Mouse (Mus musculus): ENCODE results near the gene Bcar3. TPM values are rescaled to one million over a fixed set of nuclear protein-coding genes. Genes with fewer than 3 reads are reported as not detected.
"Not testable (repeated sequence)": the region's sequence is repeated elsewhere in the genome, so short reads cannot be mapped to it uniquely, and the experiment has no call there.

The Bcar3 gene
- 10 to 100 TPM in 1 of 2 experiments, 1 to 10 TPM in 1; 9.3 to 10.0 TPM for total RNA-seq (2021)

GRCm38 (mm10) chr3:122293954-122294850 lies at the start of gene Bcar3:
Gene Bcar3 (plus strand): TSS chr3:122294136.
- intact Hi-C loops (cut with DNase I), result loop anchor here (5.0 kb wide), 1 partner anchor 47 kb away; the partner anchor contains the start of gene Gclm
- DNase-seq, result peak; percentile 93 to 95

DNA sequence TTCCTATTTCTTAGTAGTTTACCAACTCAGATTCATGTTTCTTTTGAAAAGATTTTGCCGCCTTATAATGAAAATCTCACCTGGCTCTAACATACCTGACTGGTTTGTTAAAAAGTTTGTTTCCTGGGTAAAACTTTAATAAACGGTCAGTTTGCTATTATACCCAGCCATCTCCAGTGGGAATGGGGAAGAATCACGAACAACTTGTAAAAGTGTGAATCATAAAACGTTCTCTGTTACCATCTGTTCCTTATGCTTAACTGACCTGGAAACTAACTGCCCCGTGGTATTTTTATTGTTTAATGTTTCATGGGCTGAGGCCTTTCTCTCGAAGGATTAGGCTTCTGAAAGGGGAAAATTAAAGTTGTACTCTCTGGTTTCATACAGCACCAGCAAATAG lies 49.2 kb upstream of the Bcar3 start:
- intact Hi-C loops (cut with DNase I), result loop anchor here (5.0 kb wide), 2 partner anchors 48 to 77 kb away; partner anchors contain the start of gene Bcar3

GRCm38 (mm10) chr3:122245215-122245877 lies 48.6 kb upstream of the Bcar3 start, which contains the start of gene Gclm:
Gene Gclm (plus strand): TSS chr3:122245557.
- DNase-seq, result peak; percentile 93 to 95
- intact Hi-C loops (cut with DNase I), result loop anchor here (5.0 kb wide), 2 partner anchors 47 to 78 kb away; partner anchors contain the start of gene Bcar3

More for the DNA sequence above, 49.2 kb upstream of the Bcar3 start:
- no peak for DNase-seq

DNA sequence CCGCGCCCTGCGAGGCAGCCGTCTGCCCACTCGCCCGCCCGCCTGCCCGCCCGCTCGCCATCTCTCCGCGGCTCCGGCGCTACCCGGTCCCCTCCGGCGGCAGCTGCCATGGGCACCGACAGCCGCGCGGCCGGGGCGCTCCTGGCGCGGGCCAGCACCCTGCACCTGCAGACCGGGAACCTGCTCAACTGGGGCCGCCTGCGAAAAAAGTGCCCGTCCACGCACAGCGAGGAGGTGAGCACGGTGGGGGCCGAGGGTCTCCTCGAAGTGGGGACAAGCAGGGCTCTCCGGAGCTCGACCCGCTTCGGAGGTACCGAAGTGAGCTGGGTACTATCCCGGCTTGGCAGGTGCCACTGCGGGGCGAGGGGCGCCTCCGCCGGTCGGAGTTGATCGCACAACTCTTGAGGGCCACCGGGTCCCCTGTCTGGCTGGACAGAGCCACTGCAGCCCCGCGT lies 48.0 kb upstream of the Bcar3 start:
- DNase-seq, result peak; percentile 69 to 74
- intact Hi-C loops (cut with DNase I), result loop anchor here (2.0 to 5.0 kb wide), 3 partner anchors 27 to 79 kb away; partner anchors contain the start of gene Bcar3

GRCm38 (mm10) chr3:122246406-122246805 lies 47.5 kb upstream of the Bcar3 start:
- intact Hi-C loops (cut with DNase I), result loop anchor here (2.0 to 5.0 kb wide), 3 partner anchors 26 to 79 kb away; partner anchors contain the start of gene Bcar3
- no peak for DNase-seq

DNA sequence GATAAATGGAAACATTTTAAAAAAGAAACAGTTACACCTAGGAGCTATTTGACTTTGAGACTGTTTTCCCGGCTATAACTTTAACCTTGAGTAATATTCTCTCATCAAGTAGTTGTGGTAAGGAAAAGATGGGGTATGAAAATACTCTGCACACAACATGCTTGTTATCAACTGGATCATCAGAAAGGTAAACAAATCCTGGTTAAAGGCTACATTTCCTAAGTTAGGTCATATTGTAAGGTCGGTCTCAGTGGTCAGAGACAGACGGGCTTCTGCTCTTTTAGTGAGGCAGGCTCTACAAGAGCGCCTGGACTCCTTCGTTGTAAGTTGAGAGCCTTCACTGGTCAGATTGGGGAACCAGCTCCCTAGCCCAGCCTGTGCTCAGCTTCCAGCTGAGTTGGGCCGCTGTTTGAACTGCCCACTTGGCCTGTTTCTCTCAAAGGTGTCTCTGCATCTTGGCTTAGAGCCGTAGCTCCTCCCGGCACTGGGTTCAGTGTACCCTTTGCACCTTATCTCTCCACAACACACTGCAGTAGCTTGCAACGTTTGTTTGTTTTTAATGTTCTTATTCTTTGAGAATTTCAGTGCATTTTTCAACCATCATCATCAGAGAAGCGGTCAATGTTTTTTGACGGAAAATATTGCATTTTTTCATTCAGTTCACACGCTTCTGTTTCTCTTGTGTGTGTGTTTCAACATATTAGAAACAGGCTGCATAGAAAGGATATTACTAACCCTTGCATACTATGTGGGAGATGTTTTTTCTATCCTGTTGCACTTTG lies 46.8 kb upstream of the Bcar3 start:
- intact Hi-C loops (cut with DNase I), result loop anchor here (2.0 to 5.0 kb wide), 3 partner anchors 26 to 80 kb away; partner anchors contain the start of gene Bcar3
- no peak for DNase-seq

DNA sequence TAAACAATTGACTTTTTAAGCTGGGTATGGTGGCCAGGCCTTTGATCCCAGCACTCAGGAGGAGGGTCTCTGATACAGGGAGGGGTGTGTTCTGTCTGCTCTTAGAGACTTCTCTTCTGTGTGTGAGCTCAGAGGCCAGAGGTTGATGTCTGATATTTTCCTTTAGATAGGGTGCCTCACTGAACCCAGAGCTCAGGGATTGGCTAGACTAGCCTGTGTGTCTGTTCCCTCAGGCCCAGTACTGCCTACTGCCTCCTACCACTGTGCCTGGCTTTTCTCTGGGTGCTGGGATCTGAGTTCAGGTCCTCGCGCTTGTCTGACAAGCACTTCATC lies 46.2 kb upstream of the Bcar3 start:
- intact Hi-C loops (cut with DNase I), result loop anchor here (2.0 to 5.0 kb wide), 3 partner anchors 25 to 80 kb away; partner anchors contain the start of gene Bcar3

DNA sequence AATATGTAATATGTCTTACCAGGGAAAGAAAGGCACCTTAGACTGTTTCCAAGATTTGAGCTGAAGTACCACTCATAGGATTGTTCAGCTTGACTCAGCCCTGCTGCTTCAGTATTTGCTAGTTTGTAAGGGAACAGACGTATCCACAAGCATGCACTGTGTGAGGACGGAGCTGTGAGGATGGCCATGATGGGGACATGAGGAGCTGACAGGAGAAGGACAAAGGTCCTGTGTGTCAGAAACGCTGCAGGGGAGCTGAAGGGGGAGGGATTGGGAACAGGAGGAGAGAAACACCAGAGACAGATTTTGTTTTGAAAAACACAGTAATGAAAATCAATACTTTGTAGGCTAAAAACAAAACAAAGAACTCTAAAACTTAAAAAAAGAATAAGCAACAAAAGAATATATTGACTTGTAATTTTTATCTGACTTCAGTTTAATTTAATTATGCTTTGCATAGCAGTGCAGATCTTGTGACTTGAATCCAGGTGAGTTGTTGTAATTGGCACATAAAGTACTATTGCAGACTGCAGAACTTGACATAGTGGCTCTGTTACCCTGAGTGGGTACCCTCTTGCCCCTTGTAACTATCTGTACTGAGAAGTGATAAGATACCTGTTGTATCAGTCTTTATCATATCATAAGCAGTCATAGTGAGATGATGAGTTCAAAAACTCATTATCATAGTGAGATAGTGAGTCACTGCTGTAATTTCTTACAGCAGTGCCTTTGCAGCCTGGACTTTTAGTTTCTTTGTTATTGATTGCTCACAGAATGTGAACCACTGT lies 41.3 kb upstream of the Bcar3 start:
- DNase-seq, result no peak
- intact Hi-C loops (cut with DNase I), result no loop called here

More for the DNA sequence above, 46.2 kb upstream of the Bcar3 start:
- DNase-seq, result no peak

GRCm38 (mm10) chr3:122254050-122254449 lies 39.9 kb upstream of the Bcar3 start:
- DNase-seq; intact Hi-C loops (cut with DNase I): not testable (repeated sequence)

DNA sequence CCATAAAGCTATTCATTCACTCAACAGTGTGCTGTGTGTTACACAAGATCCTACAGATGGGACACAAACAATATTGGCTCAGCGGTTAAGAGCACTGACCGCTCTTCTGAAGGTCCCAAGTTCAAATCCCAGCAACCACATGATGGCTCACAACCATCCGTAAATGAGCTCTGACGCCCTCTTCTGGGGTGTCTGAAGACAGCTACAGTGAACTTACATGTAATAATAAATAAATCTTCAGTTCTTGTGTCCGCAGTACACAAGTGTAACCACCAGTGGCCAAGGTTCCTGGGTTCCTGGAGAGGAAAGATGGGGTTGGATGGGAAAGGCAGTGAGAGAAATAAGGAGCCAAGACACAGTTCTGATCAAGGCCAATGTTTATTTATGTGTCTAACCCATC lies 23.9 kb upstream of the Bcar3 start:
- no peak for DNase-seq
- intact Hi-C loops (cut with DNase I), result loop anchor here (5.0 to 10.0 kb wide), 2 partner anchors 315 to 388 kb away; partner anchors contain the start of gene Arhgap29

GRCm38 (mm10) chr3:122272565-122272964 lies 21.4 kb upstream of the Bcar3 start:
- intact Hi-C loops (cut with DNase I), result loop anchor here (2.0 to 10.0 kb wide), 3 partner anchors 26 to 390 kb away; partner anchors contain the start of gene Arhgap29
- DNase-seq, result not testable (repeated sequence)

DNA sequence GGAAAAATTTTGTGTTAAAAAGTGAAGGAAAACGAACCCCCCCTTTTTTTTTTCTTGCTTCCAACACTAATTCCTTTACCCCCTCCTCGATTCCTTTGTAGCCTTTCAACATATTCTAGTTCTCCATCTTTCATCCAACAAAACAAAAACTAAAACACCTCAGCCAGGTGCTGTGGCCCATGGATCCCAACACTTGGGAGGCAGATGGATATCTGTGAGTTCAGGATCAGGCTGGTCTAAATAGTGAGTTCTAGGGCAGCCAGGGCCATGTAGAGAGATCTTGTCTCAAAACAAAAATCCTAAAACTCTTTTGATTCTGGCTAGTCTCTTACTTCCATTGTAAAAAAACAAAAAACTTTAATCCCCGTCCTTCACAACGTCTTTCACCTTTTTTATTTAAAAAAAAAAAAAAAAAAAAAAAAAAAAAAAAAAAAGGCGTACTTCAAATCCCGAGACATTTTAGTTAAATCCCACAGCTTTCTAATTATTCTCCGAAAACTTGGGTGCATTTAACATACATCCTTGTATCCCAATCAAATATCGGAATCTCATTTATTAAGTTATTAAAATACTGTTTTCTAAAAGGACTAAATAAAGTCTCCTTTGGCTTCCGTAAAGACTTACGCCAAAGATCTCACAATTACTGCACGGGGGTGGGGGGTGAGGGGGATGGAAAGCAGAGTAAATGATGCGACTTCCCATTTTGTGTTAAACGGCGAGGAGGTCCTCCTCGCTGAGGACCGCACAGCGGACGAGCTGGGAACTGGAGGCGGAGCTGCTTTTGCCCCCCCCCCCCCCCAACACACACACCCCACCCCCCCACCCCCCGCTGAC lies 20.3 kb upstream of the Bcar3 start:
- no peak for DNase-seq
- intact Hi-C loops (cut with DNase I), result loop anchor here (2.0 to 10.0 kb wide), 4 partner anchors 17 to 391 kb away; partner anchors contain the start of gene Arhgap29

DNA sequence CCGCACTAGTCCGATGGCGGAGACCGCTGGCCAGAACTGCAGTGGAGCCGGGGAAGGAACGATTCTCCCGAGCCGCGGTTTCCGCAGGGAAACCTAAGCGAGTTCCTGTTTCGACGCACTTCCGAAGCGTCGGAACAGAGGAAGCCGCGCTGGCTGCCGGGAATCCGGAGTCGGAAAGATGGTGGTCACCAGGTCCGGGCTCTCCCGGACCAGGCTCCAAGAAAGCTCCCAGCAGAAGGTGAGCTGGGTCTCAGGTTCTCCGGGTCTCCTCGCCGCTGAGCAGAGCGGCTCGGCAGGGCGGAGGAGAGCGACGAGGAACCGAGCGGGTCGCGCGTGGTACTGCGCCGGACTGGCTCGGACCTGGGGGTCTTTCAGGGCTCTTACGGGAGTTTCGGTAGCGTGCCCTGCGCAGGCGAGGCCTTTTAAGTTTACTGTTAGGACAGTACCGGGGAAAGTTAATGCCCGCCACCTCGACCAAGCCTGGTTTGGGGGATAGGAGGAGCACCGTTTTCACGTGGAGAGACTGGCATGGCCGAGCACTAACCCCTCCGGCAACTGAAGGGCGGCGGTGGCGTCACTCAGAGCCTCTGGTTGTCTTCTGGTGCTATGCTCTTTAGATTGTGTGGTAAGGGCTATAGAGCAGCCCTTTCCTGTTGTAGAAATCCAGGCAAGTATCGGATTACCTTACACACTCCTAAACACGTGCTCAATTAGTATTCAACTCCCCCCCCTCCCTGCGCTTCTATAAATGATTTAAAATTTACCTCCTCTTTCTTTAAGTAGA lies 19.5 kb upstream of the Bcar3 start, which contains the start of gene Dnttip2:
Gene Dnttip2 (plus strand): TSS at position 148 of the 784 bp plus-strand sequence.
- intact Hi-C loops (cut with DNase I), result loop anchor here (2.0 to 10.0 kb wide), 3 partner anchors 16 to 392 kb away; partner anchors contain the start of gene Arhgap29
- DNase-seq, result peak; percentile 95

DNA sequence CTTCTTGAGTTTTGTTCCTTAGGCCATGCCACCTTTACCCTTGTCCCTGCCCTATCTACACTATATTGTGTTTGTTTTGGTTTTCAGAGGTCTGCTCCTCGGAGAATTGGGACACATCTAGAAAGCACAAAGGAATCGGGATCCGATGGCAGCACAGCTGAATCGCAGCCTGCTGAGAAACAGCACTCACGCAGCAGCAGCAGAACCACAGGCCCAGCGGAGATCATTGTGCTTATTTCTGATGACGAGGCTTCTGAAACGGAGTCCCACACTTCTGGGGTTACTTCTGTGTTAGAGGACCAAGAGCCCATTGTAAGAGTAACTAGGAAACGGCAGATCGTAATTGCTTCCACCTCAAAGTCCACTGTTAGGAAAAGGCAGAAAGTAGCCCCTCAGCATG lies 18.8 kb upstream of the Bcar3 start:
- no peak for DNase-seq
- intact Hi-C loops (cut with DNase I), result loop anchor here (2.0 to 10.0 kb wide), 2 partner anchors 16 to 320 kb away; partner anchors contain the start of gene Arhgap29

DNA sequence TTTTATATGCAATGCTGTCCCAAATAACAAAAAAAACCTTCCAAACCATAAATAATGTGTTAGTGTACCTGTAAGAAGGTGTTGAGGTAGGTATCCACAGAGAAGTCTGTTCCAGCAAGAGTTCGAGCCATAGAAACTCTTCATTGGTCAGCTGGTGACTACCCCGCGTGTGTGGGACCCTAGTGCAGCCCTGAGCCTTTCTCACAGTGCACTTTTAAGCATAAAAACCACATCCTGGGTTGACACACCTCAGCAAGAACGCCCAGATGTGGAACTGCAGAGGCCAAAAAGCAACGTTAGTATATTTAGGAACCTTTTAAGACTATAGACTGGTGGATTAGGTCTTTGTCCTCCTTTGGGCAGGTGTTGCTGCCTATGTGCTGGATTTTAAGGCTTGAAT lies 6.7 kb upstream of the Bcar3 start:
- DNase-seq, result no peak
- intact Hi-C loops (cut with DNase I), result no loop called here

DNA sequence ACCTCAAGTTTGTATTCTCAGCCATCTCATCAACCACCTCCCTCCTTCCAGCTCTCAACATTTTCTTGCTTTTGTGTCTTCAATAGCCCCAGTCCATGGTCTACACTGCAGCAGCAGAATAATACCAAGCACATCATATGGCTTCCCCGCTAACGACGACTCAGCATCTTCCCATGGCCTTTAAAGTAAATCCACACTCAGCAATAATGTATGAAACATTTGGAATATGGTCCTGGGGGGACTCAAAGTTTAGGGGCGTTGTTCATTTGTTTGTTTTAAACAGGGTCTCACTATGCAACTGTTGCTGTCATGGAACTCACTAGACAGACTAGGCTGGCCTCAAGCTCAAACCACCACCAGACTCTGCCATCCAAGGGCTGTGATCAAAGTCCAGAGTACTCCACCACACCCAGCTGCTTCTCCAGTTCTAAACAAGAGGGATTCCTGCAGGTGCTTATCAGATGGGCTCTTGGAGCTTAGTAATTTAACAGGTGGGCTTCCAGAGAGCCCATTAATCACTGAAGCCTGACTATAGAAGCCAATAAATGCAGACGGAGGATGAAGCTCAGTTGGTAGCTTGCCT lies 5.2 kb upstream of the Bcar3 start:
- intact Hi-C loops (cut with DNase I), result no loop called here

DNA sequence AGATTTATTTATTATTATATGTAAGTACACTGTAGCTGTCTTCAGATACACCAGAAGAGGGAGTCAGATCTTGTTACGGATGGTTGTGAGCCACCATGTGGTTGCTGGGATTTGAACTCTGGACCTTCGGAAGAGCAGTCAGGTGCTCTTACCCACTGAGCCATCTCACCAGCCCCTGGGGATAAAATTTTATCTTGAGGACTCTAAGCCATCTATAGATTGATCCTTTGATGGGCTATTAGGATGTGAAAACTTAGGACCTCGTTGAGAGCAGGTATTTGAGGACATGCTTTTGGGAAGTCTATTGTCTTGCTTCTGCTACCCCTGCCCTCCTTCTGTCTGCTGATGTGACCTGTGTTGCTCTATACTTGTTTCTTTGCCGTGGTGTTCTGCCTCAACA lies 4.6 kb upstream of the Bcar3 start:
- DNase-seq; intact Hi-C loops (cut with DNase I): not testable (repeated sequence)

More for the DNA sequence above, 5.2 kb upstream of the Bcar3 start:
- DNase-seq, result no peak

All from heart, postnatal 10 days (tissue).